20 mouse cellular contexts compared by ENCODE assay signal in the genomic region with DNA sequence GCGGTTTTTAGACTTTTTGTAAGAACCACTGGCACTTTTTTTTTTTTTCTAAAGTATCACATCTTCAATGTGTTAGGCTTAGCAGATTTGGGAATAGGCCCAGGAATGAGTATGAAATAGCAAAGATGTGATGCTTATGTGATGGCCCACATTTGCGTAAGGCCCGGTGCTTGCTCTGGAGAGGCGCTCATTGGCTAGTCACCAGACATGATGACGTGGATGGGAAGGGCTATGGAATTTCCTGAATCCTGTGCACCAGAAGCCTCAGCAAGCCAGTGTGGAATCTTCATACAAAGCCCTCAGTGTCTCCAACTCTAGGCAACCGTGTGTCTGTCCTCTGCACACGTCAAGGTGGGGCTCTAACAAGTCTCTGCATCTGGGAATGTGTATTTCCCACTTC. TPM values are rescaled to one million over a fixed set of nuclear protein-coding genes. Genes with fewer than 3 reads are reported as not detected.
DNase-seq lines count a peak whose midpoint lies in the region.
"Had no signal": no experiment of that assay in that cellular context is flagged by ENCODE, and none has a peak within 500 bp of the region (broad histone marks: within the 10 kb centered on the region; RNA-seq: fewer than 3 reads in every experiment).

No protein-coding gene starts in this region.

- 97% methylated on average over 7 of the region's 7 CpGs for WGBS in forebrain, embryonic 10.5 days

- no peak overlapping the region for H3K4me3 ChIP-seq in forebrain, embryonic 10.5 days
- H3K4me3 ChIP-seq: forebrain, embryonic 12.5 days; limb, embryonic 15.5 days; midbrain, embryonic 12.5 days had no signal

- no peaks in the 10 kb centered on the region for H3K9me3 ChIP-seq in forebrain, embryonic 10.5 days
- H3K9me3 ChIP-seq: forebrain, embryonic 12.5 days; limb, embryonic 15.5 days; midbrain, embryonic 12.5 days had no signal

- H3K36me3 ChIP-seq in forebrain, embryonic 10.5 days (replicated peaks) = no peaks in the 10 kb centered on the region
- H3K36me3 ChIP-seq: forebrain, embryonic 12.5 days; limb, embryonic 15.5 days; midbrain, embryonic 12.5 days had no signal

- peaks cover 13% of the 10 kb centered on the region for H3K4me1 ChIP-seq in forebrain, embryonic 10.5 days

- H3K27me3 ChIP-seq in forebrain, embryonic 10.5 days (ENCODE audit: poor library complexity, severe bottlenecking) = peaks cover 30% of the 10 kb centered on the region
- H3K27me3 ChIP-seq: limb, embryonic 15.5 days; Patski had no signal

- H3K27ac ChIP-seq in forebrain, embryonic 10.5 days = no peak overlapping the region
- H3K27ac ChIP-seq: forebrain, embryonic 12.5 days; hindbrain, embryonic 14.5 days; layer of hippocampus, adult 2 months; limb, embryonic 15.5 days; midbrain, embryonic 12.5 days had no signal

- DNase-seq in heart, adult 18-20 months = peak; percentile 25 to 28
- no peak for DNase-seq in heart, adult 8-10 months (ENCODE audit: low spot score)
- DNase-seq in urinary bladder, postnatal 25 days (ENCODE audit: low spot score) = peak; percentile 29
- DNase-seq in urinary bladder, adult 18-20 months (ENCODE audit: low spot score in 2 of 2) = no peak
- peak; percentile 56 to 72 for DNase-seq in adrenal gland, postnatal 36 days
- DNase-seq in forebrain, embryonic 10.5 days (ENCODE audit: extremely low spot score, low spot score) = no peak
- DNase-seq in layer of hippocampus, adult 9-11 months = no peak
- DNase-seq: cerebellum, adult 11-12 months; cerebellum, postnatal 14 days; kidney, adult 8-10 months; kidney, postnatal 14 days; retina, postnatal 1 day; right cerebral cortex, postnatal 4 days; thymus, postnatal 14 days had no signal

RNA-seq across cellular contexts. Expression of a gene that starts 5.1 kb away (rescaled TPM):
- total RNA-seq in heart, adult 18-20 months (2021) = 1 to 10 TPM; 1.3 to 2.1 TPM
- total RNA-seq in heart, adult 8-10 months (2022) = 1 to 10 TPM in 3 of 4 experiments, under 1 TPM in 1; 0.92 to 2.6 (median 1.3) TPM
- 100 to 1,000 TPM in 1 of 2 experiments, 10 to 100 TPM in 1; 67.3 to 108 TPM for total RNA-seq in adrenal gland, postnatal 36 days (2021)
- 2.4 and 2.5 TPM in 2 replicates for polyA plus RNA-seq in forebrain, embryonic 10.5 days (2016; fragmentation: Nextera tagmentation; extraction: Ambion mirVana)

Comparison
In these comparisons a context has a peak if more than half of its experiments do, and no peak if none do; other contexts are left out.
1. DNase-seq: peak in heart, adult 18-20 months (2 of 2), urinary bladder, postnatal 25 days (single experiment) and adrenal gland, postnatal 36 days (2 of 2); none in heart, adult 8-10 months (single experiment), urinary bladder, adult 18-20 months (0 of 2), forebrain, embryonic 10.5 days (single experiment) and layer of hippocampus, adult 9-11 months (single experiment).
2. RNA of a gene that starts 5.1 kb away (total RNA-seq): 67.3 to 108 TPM in adrenal gland, postnatal 36 days; 1.3 to 2.1 TPM in heart, adult 18-20 months and 0.92 to 2.6 TPM in heart, adult 8-10 months; every median in the first group is over 10 times any median in the second.